ENCODE assay signal across 22 mouse cellular contexts in the genomic region with DNA sequence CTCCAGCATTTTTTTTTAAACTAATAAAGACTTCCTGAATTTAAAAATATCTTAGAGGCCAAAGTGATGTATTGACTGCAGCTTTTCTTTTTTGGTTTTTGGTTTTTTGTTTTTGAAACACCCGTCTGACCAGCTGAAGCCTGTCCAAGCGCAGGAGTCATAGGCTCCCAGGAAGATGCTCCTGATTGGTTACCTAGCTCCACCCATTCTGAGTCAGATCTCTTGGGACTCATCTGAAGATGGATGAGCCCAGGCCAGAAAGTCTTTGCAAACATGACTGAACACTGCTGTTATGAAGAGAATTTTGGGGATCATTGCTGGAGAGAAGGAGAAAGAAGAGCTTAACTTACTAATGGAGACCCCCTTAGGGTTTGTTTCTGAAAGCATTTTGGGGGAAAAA.
"Had no signal": no experiment of that assay in that cellular context is flagged by ENCODE, and none has a peak within 500 bp of the region (broad histone marks: within the 10 kb centered on the region; RNA-seq: fewer than 3 reads in every experiment).

No protein-coding gene starts in this region.

- H3K36me3 ChIP-seq: heart, embryonic 10.5 days; heart, embryonic 12.5 days; hindbrain, embryonic 13.5 days; hindbrain, embryonic 15.5 days; limb, embryonic 10.5 days; limb, embryonic 12.5 days; liver, embryonic 13.5 days; liver, embryonic 15.5 days had no signal

- H3K27me3 ChIP-seq: hindbrain, embryonic 13.5 days; hindbrain, embryonic 15.5 days; liver, embryonic 13.5 days; liver, embryonic 15.5 days had no signal

- H3K4me3 ChIP-seq: heart, embryonic 10.5 days; heart, embryonic 12.5 days; hindbrain, embryonic 13.5 days; hindbrain, embryonic 15.5 days; layer of hippocampus, adult 2 months; limb, embryonic 10.5 days; limb, embryonic 12.5 days; liver, embryonic 13.5 days; liver, embryonic 15.5 days had no signal

- DNase-seq: forebrain, postnatal 0 days; gastrocnemius, postnatal 14 days; heart, adult 18-20 months; heart, postnatal 10 days; heart, postnatal 36 days; kidney, adult 18-20 months; kidney, adult 8-10 months; kidney, postnatal 14 days; kidney, postnatal 36 days; layer of hippocampus, adult 9-11 months; layer of hippocampus, postnatal 36 days; liver; liver, embryonic 13.5 days had no signal

- H3K4me2 ChIP-seq: heart, embryonic 12.5 days; hindbrain, embryonic 13.5 days; hindbrain, embryonic 15.5 days; limb, embryonic 12.5 days; liver, embryonic 11.5 days; liver, embryonic 13.5 days; liver, embryonic 15.5 days had no signal
